Mouse (Mus musculus) heart, embryonic 10.5 days (tissue): ENCODE measurements around the gene Armt1. TPM values are rescaled to one million over a fixed set of nuclear protein-coding genes. Genes with fewer than 3 reads are reported as not detected.
"Not testable (repeated sequence)": the region's sequence is repeated elsewhere in the genome, so short reads cannot be mapped to it uniquely, and the experiment has no call there.

Experiments
- DNase-seq: peaks from one replicate; pipeline ENCODE4 v3.0.0-alpha.2; 2017; ENCODE audit warnings: low spot score
- H3K27ac ChIP-seq: fragments of 300-500 bp; sonication (generic); 2 replicates; pipeline ENCODE4 v1.5.1; 2016; ENCODE audit warnings: mild to moderate bottlenecking
- H3K27me3 ChIP-seq: fragments of 300-500 bp; sonication (generic); 2 replicates; pipeline ENCODE4 v1.6.1; 2016; ENCODE audit warnings: mild to moderate bottlenecking; ENCODE audit not compliant: poor library complexity, insufficient read depth, severe bottlenecking
- H3K36me3 ChIP-seq: fragments of 300-500 bp; sonication (generic); 2 replicates; pipeline ENCODE4 v1.6.1; 2016; ENCODE audit warnings: mild to moderate bottlenecking, moderate library complexity
- H3K4me1 ChIP-seq: fragments of 300-500 bp; sonication (generic); 2 replicates; pipeline ENCODE4 v1.6.1; 2016; ENCODE audit warnings: mild to moderate bottlenecking
- H3K4me3 ChIP-seq: fragments of 300-500 bp; sonication (generic); 2 replicates; pipeline ENCODE4 v1.5.1; 2016; ENCODE audit warnings: mild to moderate bottlenecking, moderate library complexity
- H3K9me3 ChIP-seq: fragments of 300-500 bp; sonication (generic); 2 replicates; pipeline ENCODE4 v1.6.1; 2016; ENCODE audit warnings: mild to moderate bottlenecking, moderate library complexity
- WGBS: fragments of 180-500 bp; shearing (Covaris S2); methylation state at CpG from one replicate; pipeline ENCODE4 v1.1.7; 2016; 5-methylcytosine and 5-hydroxymethylcytosine counted together
- polyA plus RNA-seq: library from polyadenylated mRNA; unstranded; fragments of >200 nt; fragmentation: Nextera tagmentation; extraction: Ambion mirVana; gene quantifications from 2 replicates; pipeline ENCODE4 v1.2.1, GENCODE M21; 2016

Gene Armt1
- polyA plus RNA-seq, 1 experiment from 2014 or later = 20.4 TPM

GRCm38 (mm10) chr10:4404895-4405491 lies 27.3 kb upstream of the Armt1 start:
- 55% methylated on average over 5 of the region's 5 CpGs for WGBS
- Histone ChIP-seq H3K4me3 (no peak overlapping the region), H3K9me3 (no peaks in the 10 kb centered on the region), H3K36me3 (peaks cover 76% of the 10 kb centered on the region), H3K27ac (peak overlapping the region; percentile 62; the same call in 1 of the 2 replicates), H3K4me1 (peaks cover 12% of the 10 kb centered on the region), H3K27me3 (no peaks in the 10 kb centered on the region)
- DNase-seq = no peak

- peaks cover 12% of the 10 kb centered on the region for H3K4me1 ChIP-seq
- H3K4me3 ChIP-seq = no peak overlapping the region
- peak overlapping the region; percentile 62 for H3K27ac ChIP-seq
- H3K36me3 ChIP-seq = peaks cover 77% of the 10 kb centered on the region
- H3K27me3 ChIP-seq = no peaks in the 10 kb centered on the region
- WGBS = 17% methylated on average over 5 of the region's 5 CpGs
- no peaks in the 10 kb centered on the region for H3K9me3 ChIP-seq
- DNase-seq = peak; percentile 86
Observed at GRCm38 (mm10) chr10:4405511-4405910, 26.8 kb upstream of the Armt1 start.

- WGBS = 93% methylated on average over 1 of the region's 1 CpGs
- Histone ChIP-seq H3K27me3 (no peaks in the 10 kb centered on the region), H3K4me1 (peaks cover 12% of the 10 kb centered on the region), H3K9me3 (no peaks in the 10 kb centered on the region), H3K36me3 (peaks cover 82% of the 10 kb centered on the region), H3K4me3 (no peak overlapping the region), H3K27ac (no peak overlapping the region)
- DNase-seq = no peak
Observed at GRCm38 (mm10) chr10:4407191-4407590, 25.1 kb upstream of the Armt1 start.

GRCm38 (mm10) chr10:4425245-4425644 lies 7.0 kb upstream of the Armt1 start:
- 81% methylated on average over 8 of the region's 8 CpGs for WGBS
- Histone ChIP-seq H3K9me3 (no peaks in the 10 kb centered on the region), H3K27me3 (no peaks in the 10 kb centered on the region), H3K4me1 (peaks cover under 1% of the 10 kb centered on the region; the same call in 1 of the 2 replicates), H3K27ac (no peak overlapping the region), H3K4me3 (no peak overlapping the region), H3K36me3 (peaks cover 84% of the 10 kb centered on the region)
- DNase-seq = no peak

DNA sequence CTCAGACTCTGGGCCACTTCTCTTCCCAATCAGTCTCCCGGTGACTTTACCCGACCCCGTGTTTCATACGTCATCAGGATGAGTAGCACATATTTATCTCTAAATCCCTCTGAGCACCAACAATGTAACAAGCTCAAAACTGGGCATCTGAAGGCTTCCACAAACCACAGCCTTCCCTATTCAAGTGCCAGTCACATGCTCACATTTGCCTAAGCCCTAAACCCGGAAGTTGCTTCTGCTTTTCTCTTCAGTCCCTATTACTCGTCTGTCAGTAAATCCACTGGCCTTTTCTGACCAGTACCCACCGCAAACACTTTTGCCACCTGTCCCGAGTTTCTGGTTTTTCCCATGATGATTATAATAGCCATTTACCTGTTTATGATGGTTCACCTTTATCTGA lies 1.9 kb upstream of the Armt1 start:
- Histone ChIP-seq H3K36me3 (peaks cover 38% of the 10 kb centered on the region), H3K27me3 (no peaks in the 10 kb centered on the region), H3K4me1 (peaks cover 11% of the 10 kb centered on the region; the same call in 1 of the 2 replicates), H3K9me3 (no peaks in the 10 kb centered on the region), H3K27ac (no peak overlapping the region), H3K4me3 (no peak overlapping the region)
- 87% methylated on average over 8 of the region's 8 CpGs for WGBS
- DNase-seq = no peak

DNA sequence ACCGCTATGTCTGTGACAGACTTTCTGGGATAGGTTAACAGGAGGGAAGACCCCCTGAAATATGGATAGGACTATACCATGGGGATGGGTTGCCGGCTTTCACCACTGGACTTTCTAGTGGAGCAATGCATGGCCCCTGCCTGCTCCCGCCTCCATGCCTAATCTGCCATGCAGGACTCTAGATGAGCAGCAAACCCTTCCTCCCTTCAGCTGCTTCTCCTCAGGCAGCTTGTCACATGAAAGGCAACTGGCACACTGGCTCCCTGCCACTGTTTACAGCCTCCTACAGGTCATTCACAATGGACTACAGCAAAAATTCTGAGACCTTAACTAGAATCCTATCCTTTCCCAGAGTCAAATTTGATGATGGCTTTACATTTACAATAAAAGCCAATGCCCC lies 1.4 kb upstream of the Armt1 start:
- Histone ChIP-seq H3K4me3 (peak overlapping the region; percentile 77; the same call in 1 of the 2 replicates), H3K4me1 (peaks cover 11% of the 10 kb centered on the region; the same call in 1 of the 2 replicates), H3K27ac (peak overlapping the region; percentile 13; the same call in 1 of the 2 replicates), H3K9me3 (no peaks in the 10 kb centered on the region), H3K36me3 (peaks cover 36% of the 10 kb centered on the region), H3K27me3 (no peaks in the 10 kb centered on the region)
- no peak for DNase-seq
- 82% methylated on average over 3 of the region's 3 CpGs for WGBS

DNA sequence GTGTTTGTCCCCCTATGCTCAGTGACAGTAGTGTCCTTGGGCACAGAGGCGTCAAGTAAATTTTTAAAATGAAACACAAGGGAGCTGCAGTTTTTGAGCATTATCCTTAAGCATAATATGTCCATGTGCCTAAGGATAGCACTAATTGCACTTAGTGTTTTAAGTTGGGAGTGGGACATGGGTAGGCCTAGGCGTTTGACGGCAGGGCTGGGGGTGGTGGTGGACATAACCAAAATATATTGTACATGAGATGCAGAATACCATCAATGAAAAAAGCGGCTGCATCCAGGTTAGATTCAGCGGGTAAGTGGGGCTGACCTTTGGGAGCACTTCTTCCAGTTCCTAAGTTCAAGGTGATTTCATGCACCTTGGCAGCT lies 533 bp upstream of the Armt1 start:
- 11% methylated on average over 5 of the region's 5 CpGs for WGBS
- H3K27ac ChIP-seq = peak overlapping the region; percentile 93
- DNase-seq = no peak
- H3K4me1 ChIP-seq = peaks cover 11% of the 10 kb centered on the region; the same call in 1 of the 2 replicates
- no peaks in the 10 kb centered on the region for H3K9me3 ChIP-seq
- peak overlapping the region; percentile 77 for H3K4me3 ChIP-seq
- H3K36me3 ChIP-seq = peaks cover 29% of the 10 kb centered on the region
- no peaks in the 10 kb centered on the region for H3K27me3 ChIP-seq

GRCm38 (mm10) chr10:4432996-4433755 lies 909 bp downstream of the Armt1 start:
- Histone ChIP-seq H3K4me3 (peak overlapping the region; percentile 77), H3K27ac (peak overlapping the region; percentile 93), H3K9me3 (no peaks in the 10 kb centered on the region), H3K4me1 (peaks cover 11% of the 10 kb centered on the region; the same call in 1 of the 2 replicates), H3K36me3 (peaks cover 27% of the 10 kb centered on the region), H3K27me3 (no peaks in the 10 kb centered on the region)
- WGBS = 13% methylated on average over 19 of the region's 19 CpGs
- no peak for DNase-seq

- not testable (repeated sequence) for DNase-seq, H3K27me3 ChIP-seq, H3K9me3 ChIP-seq, H3K27ac ChIP-seq, H3K4me3 ChIP-seq
- 87% methylated on average over 2 of the region's 2 CpGs for WGBS
- H3K4me1 ChIP-seq = peaks cover 11% of the 10 kb centered on the region; the same call in 1 of the 2 replicates
- peaks cover 27% of the 10 kb centered on the region for H3K36me3 ChIP-seq
Observed at GRCm38 (mm10) chr10:4433871-4434270, 1.6 kb downstream of the Armt1 start.

- no peak for DNase-seq
- H3K27me3 ChIP-seq = no peaks in the 10 kb centered on the region
- H3K27ac ChIP-seq = no peak overlapping the region
- no peak overlapping the region for H3K4me3 ChIP-seq
- H3K9me3 ChIP-seq = no peaks in the 10 kb centered on the region
- 90% methylated on average over 3 of the region's 3 CpGs for WGBS
- peaks cover 38% of the 10 kb centered on the region for H3K36me3 ChIP-seq
- H3K4me1 ChIP-seq = peaks cover 9% of the 10 kb centered on the region; the same call in 1 of the 2 replicates
Observed at GRCm38 (mm10) chr10:4435416-4435815, 3.1 kb downstream of the Armt1 start.

DNA sequence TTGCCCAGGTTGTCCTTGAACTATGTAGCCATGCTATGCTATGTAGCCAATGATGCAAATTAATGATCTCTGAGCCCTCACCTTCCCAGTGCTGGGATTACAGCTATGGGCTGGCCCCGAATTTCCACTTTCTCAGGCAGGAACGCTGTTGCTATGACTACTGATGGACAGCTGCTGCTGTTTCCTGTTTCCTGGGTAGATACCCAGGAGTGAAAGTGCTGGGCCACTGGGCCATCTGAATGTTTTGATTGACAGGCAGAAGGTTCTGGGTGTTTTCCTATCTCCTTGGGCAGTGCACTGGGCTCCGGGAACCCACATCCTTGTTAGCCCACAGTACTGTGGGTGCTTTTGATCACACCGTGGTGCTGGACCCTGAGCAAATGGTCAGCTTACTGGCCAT lies 24.1 kb downstream of the Armt1 start:
- DNase-seq = no peak
- Histone ChIP-seq H3K9me3 (no peaks in the 10 kb centered on the region), H3K4me1 (no peaks in the 10 kb centered on the region), H3K36me3 (peaks cover 48% of the 10 kb centered on the region), H3K27me3 (no peaks in the 10 kb centered on the region), H3K4me3 (no peak overlapping the region), H3K27ac (no peak overlapping the region)
- WGBS = 63% methylated on average over 4 of the region's 4 CpGs

GRCm38 (mm10) chr10:4460201-4460600 lies 27.9 kb downstream of the Armt1 start:
- Histone ChIP-seq H3K27me3 (no peaks in the 10 kb centered on the region), H3K4me1 (no peaks in the 10 kb centered on the region), H3K9me3 (no peaks in the 10 kb centered on the region), H3K36me3 (peaks cover 13% of the 10 kb centered on the region), H3K27ac (no peak overlapping the region), H3K4me3 (no peak overlapping the region)
- DNase-seq = no peak
- 86% methylated on average over 2 of the region's 2 CpGs for WGBS

DNA sequence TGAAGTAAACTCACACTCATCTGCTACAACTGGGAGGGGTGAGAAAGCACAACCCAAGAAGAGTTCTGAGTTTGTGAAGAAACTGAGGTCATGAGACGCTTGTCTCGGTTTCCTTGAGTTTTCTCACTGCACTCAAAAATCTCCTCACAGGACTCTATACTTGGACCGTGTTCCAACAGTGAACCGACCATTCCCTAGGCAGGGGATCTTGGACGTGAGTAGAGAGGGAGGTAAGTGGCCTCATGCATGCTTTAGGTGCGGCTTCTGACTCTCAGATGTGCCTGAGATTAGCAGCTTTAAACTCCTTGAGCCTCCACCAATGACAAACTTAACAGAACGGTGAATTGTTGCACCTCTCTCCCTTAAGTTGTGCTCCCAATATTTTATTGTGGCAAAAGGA lies 33.5 kb downstream of the Armt1 start:
- DNase-seq = no peak
- Histone ChIP-seq H3K36me3 (no peaks in the 10 kb centered on the region), H3K9me3 (no peaks in the 10 kb centered on the region), H3K4me3 (no peak overlapping the region), H3K27ac (no peak overlapping the region), H3K27me3 (no peaks in the 10 kb centered on the region), H3K4me1 (no peaks in the 10 kb centered on the region)
- 72% methylated on average over 7 of the region's 7 CpGs for WGBS
